Mouse (Mus musculus): ENCODE results near the gene Clca2.

DNA sequence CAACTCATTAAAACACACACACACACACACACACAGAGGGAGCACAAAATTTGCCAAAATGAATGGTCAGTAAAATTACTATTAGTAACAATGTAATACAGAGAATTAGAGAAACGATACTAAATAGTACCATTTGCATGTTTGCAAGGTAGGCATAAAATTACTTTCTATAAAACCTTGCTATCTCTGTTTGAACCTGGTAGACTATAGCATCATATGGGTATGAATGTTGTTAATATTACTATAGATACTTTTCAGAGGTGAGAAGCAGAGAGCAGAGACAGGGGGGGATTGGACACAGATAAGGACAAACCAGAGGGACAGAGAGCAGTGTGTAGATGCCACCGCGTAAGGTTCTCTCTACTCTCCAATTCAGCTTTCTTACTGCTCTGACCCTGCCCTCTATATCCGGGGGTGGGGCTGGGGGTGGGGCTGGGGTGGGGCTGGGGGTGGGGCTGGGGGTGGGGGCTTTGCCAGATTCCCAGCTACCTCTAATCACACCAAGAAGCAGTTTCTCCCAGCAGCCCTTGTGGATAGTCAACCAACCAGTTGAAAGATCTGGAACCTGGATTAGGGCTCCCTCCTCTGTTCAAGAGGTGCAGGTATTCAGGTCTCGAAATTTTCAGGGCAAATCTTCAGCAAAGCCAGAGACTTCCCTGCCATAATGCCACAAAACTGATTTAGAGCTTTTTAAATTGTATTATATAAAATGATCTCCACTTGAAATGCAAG is 6.7 kb upstream of the Clca2 start:
- TF ChIP-seq CTCF (IDR thresholded peaks at IDR 0.05; ENCODE audit: borderline replicate concordance, insufficient read depth, low read length), result no peak
- TF ChIP-seq POLR2A (IDR thresholded peaks at IDR 0.05; ENCODE audit: low read depth, low read length), result no peak
